Mouse (Mus musculus): ENCODE data around the gene Rab34.

DNA sequence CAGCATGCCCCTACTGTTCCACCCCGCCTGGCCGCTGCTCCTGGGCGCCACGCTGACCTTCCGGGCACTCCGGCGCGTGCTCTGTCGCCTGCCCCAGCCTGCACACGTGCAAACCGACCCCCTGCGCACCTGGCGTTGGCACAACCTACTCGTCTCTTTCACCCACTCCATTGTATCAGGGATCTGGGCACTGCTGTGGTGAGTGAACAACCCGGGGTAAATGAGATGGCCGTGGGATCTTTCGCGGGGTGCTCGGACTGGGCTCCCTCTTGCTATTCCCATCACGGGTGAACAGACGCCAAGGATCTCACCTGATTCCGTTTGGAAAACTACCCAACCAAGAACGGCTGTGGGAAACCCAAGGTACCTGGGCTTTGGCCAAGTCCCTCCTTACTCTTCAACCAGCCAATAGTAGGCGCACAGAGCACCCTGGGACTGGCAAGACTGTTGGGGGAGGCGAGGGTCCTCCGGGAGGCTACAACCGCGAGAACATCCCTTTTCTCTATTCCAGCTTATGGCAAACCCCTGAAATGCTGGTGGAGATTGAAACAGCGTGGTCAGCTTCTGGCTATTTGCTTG is 9.3 kb upstream of the Rab34 start:
- TF ChIP-seq CTCF (conservative IDR thresholded peaks at IDR 0.05; ENCODE audit: insufficient read depth, insufficient read length, low read depth, low read length) (no peak), POLR2A (IDR thresholded peaks at IDR 0.05; ENCODE audit: low read depth, low read length) (no peak)
